Mouse (Mus musculus) ES-E14 (cell line): Measurements from ENCODE around the gene Fam214a.

ENCODE experiments used
- CHD2 ChIP-seq: IDR thresholded peaks from 2 replicates; pipeline ENCODE4 v1.6.1; 2014; ENCODE audit warnings: mild to moderate bottlenecking, low read depth, low read length, inconsistent platforms
- ZC3H11A ChIP-seq: IDR thresholded peaks from 2 replicates; pipeline ENCODE4 v1.6.1; 2012; ENCODE audit warnings: low read depth, mild to moderate bottlenecking, inconsistent platforms, low read length, borderline replicate concordance
- ZNF384 ChIP-seq: IDR thresholded peaks from 2 replicates; pipeline ENCODE4 v1.6.1; 2012; ENCODE audit warnings: low read depth, low read length, inconsistent platforms

GRCm38 (mm10) chr9:74904866-74905508 is 47.7 kb upstream of the Fam214a start:
- TF ChIP-seq CHD2 (no peak), ZC3H11A (peak; percentile 87), ZNF384 (no peak)
